ENCODE assay signal across 9 mouse cellular contexts in genomic region chr11:75047066-75047465, GRCm38 (mm10).
DNase-seq lines count a peak whose midpoint lies in the region; ATAC-seq and TF ChIP-seq lines count a peak whose summit lies in the region.
"Had no signal": no experiment of that assay in that cellular context is flagged by ENCODE, and none has a peak within 500 bp of the region (broad histone marks: within the 10 kb centered on the region; RNA-seq: fewer than 3 reads in every experiment).

No protein-coding gene starts in this region.

- no peak for ATAC-seq in granulocyte monocyte progenitor cell, adult 5-6 weeks (replicated peaks; ENCODE audit: poor library complexity, severe bottlenecking)

- peaks cover 2% of the 10 kb centered on the region for H3K4me1 ChIP-seq in testis, adult 2 months (ENCODE audit: control insufficient read depth, insufficient read depth, low read length)

- intact Hi-C loops in heart, postnatal 36 days (cut with DNase I), result loop anchor here (5.0 kb wide), 1 partner anchor 65 kb away; no protein-coding TSS in a partner anchor

- DNase-seq in MN1 (ENCODE audit: low spot score), result peak; percentile 74
- peak; percentile 91 for DNase-seq in adrenal gland, postnatal 36 days
- peak; percentile 27 to 77 for DNase-seq in frontal cortex, adult 2 months (ENCODE audit: extremely low spot score in 1 of 2, low spot score in 1 of 2)
- peak; percentile 90 to 92 for DNase-seq in heart, postnatal 36 days
- peak; percentile 51 for DNase-seq in layer of hippocampus, postnatal 10 days (ENCODE audit: low spot score in 2 of 2)
- peak; percentile 93 for DNase-seq in lung, postnatal 14 days

- TF ChIP-seq CTCF in testis, adult 2 months (IDR thresholded peaks at IDR 0.05; ENCODE audit: control insufficient read depth, insufficient read depth, insufficient replicate concordance, low read depth, low read length), result no peak

- TF ChIP-seq POLR2A in testis, adult 2 months (IDR thresholded peaks at IDR 0.05; ENCODE audit: control insufficient read depth, low read depth, low read length), result no peak

- peaks cover 1% of the 10 kb centered on the region; the same call in 1 of the 2 replicates for H3K36me3 ChIP-seq in testis, adult 2 months (ENCODE audit: control insufficient read depth, insufficient read depth, low read length)

- H3K27ac ChIP-seq in testis, adult 2 months (ENCODE audit: control insufficient read depth, insufficient read depth, low read depth, low read length), result peak overlapping the region; percentile 22; the same call in 1 of the 2 replicates
- H3K27ac ChIP-seq: macrophage had no signal

- H3K27me3 ChIP-seq in testis, adult 2 months (ENCODE audit: control insufficient read depth, insufficient read depth, low read length), result no peaks in the 10 kb centered on the region

- H3K4me3 ChIP-seq in testis, adult 2 months (ENCODE audit: control insufficient read depth, low read depth, low read length), result no peak overlapping the region
